9 mouse cellular contexts compared by ENCODE assay signal in genomic region chr1:171071726-171072125, GRCm38 (mm10). TPM values are rescaled to one million over a fixed set of nuclear protein-coding genes. Genes with fewer than 3 reads are reported as not detected.
DNase-seq lines count a peak whose midpoint lies in the region; ATAC-seq lines count a peak whose summit lies in the region.
"Not testable (repeated sequence)": the region's sequence is repeated elsewhere in the genome, so short reads cannot be mapped to it uniquely, and the experiment has no call there.
"Had no signal": no experiment of that assay in that cellular context is flagged by ENCODE, and none has a peak within 500 bp of the region (broad histone marks: within the 10 kb centered on the region; RNA-seq: fewer than 3 reads in every experiment).

No protein-coding gene starts in this region.

- H3K9ac ChIP-seq in heart, embryonic 11.5 days (ENCODE audit: low read depth, low read length); hindbrain, embryonic 14.5 days; kidney, embryonic 16.5 days (replicated peaks; ENCODE audit: low read length); liver, embryonic 16.5 days (ENCODE audit: low read depth, low read length); midbrain, embryonic 12.5 days (replicated peaks); neural tube, embryonic 15.5 days (replicated peaks): not testable (repeated sequence)

- H3K36me3 ChIP-seq in heart, embryonic 11.5 days (ENCODE audit: control insufficient read depth, insufficient read depth, low read length); hindbrain, embryonic 14.5 days (replicated peaks; ENCODE audit: control insufficient read depth, insufficient read depth); kidney, embryonic 16.5 days (ENCODE audit: insufficient read depth, low read length); liver, embryonic 16.5 days (ENCODE audit: control insufficient read depth, insufficient read depth); midbrain, embryonic 12.5 days; neural tube, embryonic 15.5 days: not testable (repeated sequence)

- ATAC-seq in erythroblast, adult 5-6 weeks (replicated peaks; ENCODE audit: low FRiP score, poor library complexity, severe bottlenecking): peak; percentile 42
- ATAC-seq in heart, embryonic 11.5 days (replicated peaks; ENCODE audit: insufficient number of reproducible peaks, low FRiP score, low TSS enrichment): peak; percentile 41
- peak; percentile 16 for ATAC-seq in hindbrain, embryonic 14.5 days (ENCODE audit: low FRiP score)
- peak; percentile 57 for ATAC-seq in kidney, embryonic 16.5 days (ENCODE audit: low FRiP score, low TSS enrichment)
- peak; percentile 69 for ATAC-seq in liver, embryonic 16.5 days (ENCODE audit: low read depth)
- ATAC-seq in midbrain, embryonic 12.5 days (ENCODE audit: low FRiP score, low read depth): peak; percentile 61
- peak; percentile 40 for ATAC-seq in neural tube, embryonic 15.5 days (ENCODE audit: low FRiP score)

- not testable (repeated sequence) for H3K27ac ChIP-seq in heart, embryonic 11.5 days (ENCODE audit: low read depth, low read length); hindbrain, embryonic 14.5 days; kidney, embryonic 16.5 days (ENCODE audit: low read length); liver, embryonic 16.5 days (ENCODE audit: low read length); midbrain, embryonic 12.5 days (replicated peaks); neural tube, embryonic 15.5 days (replicated peaks)

- H3K4me1 ChIP-seq in heart, embryonic 11.5 days (ENCODE audit: control insufficient read depth, insufficient read depth, low read length); hindbrain, embryonic 14.5 days (replicated peaks; ENCODE audit: control insufficient read depth, insufficient read depth, low read length); kidney, embryonic 16.5 days (ENCODE audit: insufficient read depth, low read length); liver, embryonic 16.5 days (ENCODE audit: control insufficient read depth, low read depth, low read length); midbrain, embryonic 12.5 days; neural tube, embryonic 15.5 days: not testable (repeated sequence)

- H3K4me2 ChIP-seq in heart, embryonic 11.5 days; hindbrain, embryonic 14.5 days (replicated peaks); liver, embryonic 16.5 days (ENCODE audit: low read depth, low read length); midbrain, embryonic 12.5 days (replicated peaks); neural tube, embryonic 15.5 days: not testable (repeated sequence)
- H3K4me2 ChIP-seq in kidney, embryonic 16.5 days (replicated peaks; ENCODE audit: low read depth, low read length): 0 out of 2 replicates have a peak overlapping the region, but pooled peaks have one; percentile 10

- peaks cover 22% of the 10 kb centered on the region for H3K27me3 ChIP-seq in heart, embryonic 11.5 days (ENCODE audit: control insufficient read depth, insufficient read depth, low read length)
- peaks cover 26% of the 10 kb centered on the region for H3K27me3 ChIP-seq in hindbrain, embryonic 14.5 days (ENCODE audit: control insufficient read depth, insufficient read depth, low read length)
- peaks cover 23% of the 10 kb centered on the region for H3K27me3 ChIP-seq in kidney, embryonic 16.5 days (ENCODE audit: insufficient read depth, low read length)
- H3K27me3 ChIP-seq in liver, embryonic 16.5 days (ENCODE audit: control insufficient read depth, insufficient read depth, low read depth, low read length): peaks cover 25% of the 10 kb centered on the region
- peaks cover 39% of the 10 kb centered on the region for H3K27me3 ChIP-seq in midbrain, embryonic 12.5 days
- peaks cover 26% of the 10 kb centered on the region for H3K27me3 ChIP-seq in neural tube, embryonic 15.5 days (replicated peaks)

- H3K4me3 ChIP-seq in heart, embryonic 11.5 days (ENCODE audit: low read depth, low read length); hindbrain, embryonic 14.5 days (replicated peaks; ENCODE audit: low read length); kidney, embryonic 16.5 days (ENCODE audit: low read length); liver, embryonic 16.5 days (ENCODE audit: low read depth, low read length); midbrain, embryonic 12.5 days; neural tube, embryonic 15.5 days (replicated peaks): not testable (repeated sequence)

- WGBS in heart, embryonic 11.5 days (ENCODE audit: insufficient replicate concordance): no CpG with 5 or more reads among the region's 35 CpGs
- no CpG with 5 or more reads among the region's 35 CpGs for whole genome bisulfite sequencing in hindbrain, embryonic 14.5 days
- no CpG with 5 or more reads among the region's 35 CpGs for WGBS in kidney, embryonic 16.5 days
- no CpG with 5 or more reads among the region's 35 CpGs for WGBS in liver, embryonic 16.5 days (ENCODE audit: insufficient replicate concordance)
- no CpG with 5 or more reads among the region's 35 CpGs for WGBS in midbrain, embryonic 12.5 days
- no CpG with 5 or more reads among the region's 35 CpGs for WGBS in neural tube, embryonic 15.5 days

- not testable (repeated sequence) for DNase-seq in hindbrain, embryonic 14.5 days (ENCODE audit: low spot score)

- not testable (repeated sequence) for H3K9me3 ChIP-seq in heart, embryonic 11.5 days (replicated peaks; ENCODE audit: control insufficient read depth, low read length); hindbrain, embryonic 14.5 days (ENCODE audit: control insufficient read depth, low read length); kidney, embryonic 16.5 days (ENCODE audit: low read length); liver, embryonic 16.5 days (replicated peaks; ENCODE audit: control insufficient read depth, low read length); midbrain, embryonic 12.5 days; neural tube, embryonic 15.5 days (replicated peaks)

RNA-seq across cellular contexts. Expression of gene Fcgr3, which starts 7.0 kb away (rescaled TPM):
- total RNA-seq in erythroblast, adult 5-6 weeks (2015; ENCODE audit: low replicate concordance): 100 and 146 TPM in 2 replicates
- total RNA-seq in erythroblast, adult 5-6 weeks (2017; ENCODE audit: low replicate concordance): 78.3 and 110 TPM in 2 replicates
- polyA plus RNA-seq in heart, embryonic 11.5 days (2014; fragmentation: Nextera tagmentation; extraction: Ambion mirVana): 3.8 and 4.4 TPM in 2 replicates
- polyA plus RNA-seq in hindbrain, embryonic 14.5 days (2014; fragmentation: Nextera tagmentation; extraction: Ambion mirVana): 9.6 and 11.6 TPM in 2 replicates
- polyA plus RNA-seq in kidney, embryonic 16.5 days (2015; fragmentation: Nextera tagmentation; extraction: Ambion mirVana): 8.8 and 9.0 TPM in 2 replicates
- polyA plus RNA-seq in liver, embryonic 16.5 days (2015; fragmentation: Nextera tagmentation; extraction: Ambion mirVana): 28.6 and 30.3 TPM in 2 replicates
- polyA plus RNA-seq in midbrain, embryonic 12.5 days (2016; fragmentation: Nextera tagmentation; extraction: Ambion mirVana): 5.8 and 9.8 TPM in 2 replicates
- polyA plus RNA-seq in neural tube, embryonic 15.5 days (2015; fragmentation: Nextera tagmentation; extraction: Ambion mirVana): 11.5 and 11.8 TPM in 2 replicates

RNA-seq across cellular contexts. Expression of gene Cfap126, which starts 42.0 kb away (rescaled TPM):
- not detected in 2 replicates for total RNA-seq in erythroblast, adult 5-6 weeks (2015; ENCODE audit: low replicate concordance)
- total RNA-seq in erythroblast, adult 5-6 weeks (2017; ENCODE audit: low replicate concordance): not detected in 2 replicates
- 2.7 and 5.6 TPM in 2 replicates for polyA plus RNA-seq in heart, embryonic 11.5 days (2014; fragmentation: Nextera tagmentation; extraction: Ambion mirVana)
- polyA plus RNA-seq in hindbrain, embryonic 14.5 days (2014; fragmentation: Nextera tagmentation; extraction: Ambion mirVana): 11.7 and 20.3 TPM in 2 replicates
- 2.9 and 3.0 TPM in 2 replicates for polyA plus RNA-seq in kidney, embryonic 16.5 days (2015; fragmentation: Nextera tagmentation; extraction: Ambion mirVana)
- polyA plus RNA-seq in liver, embryonic 16.5 days (2015; fragmentation: Nextera tagmentation; extraction: Ambion mirVana): 1.8 and 2.1 TPM in 2 replicates
- polyA plus RNA-seq in midbrain, embryonic 12.5 days (2016; fragmentation: Nextera tagmentation; extraction: Ambion mirVana): 1.7 and 3.6 TPM in 2 replicates
- 4.4 and 6.3 TPM in 2 replicates for polyA plus RNA-seq in neural tube, embryonic 15.5 days (2015; fragmentation: Nextera tagmentation; extraction: Ambion mirVana)

RNA-seq across cellular contexts. Expression of gene Fcgr4, which starts 53.0 kb away (rescaled TPM):
- 15.3 and 27.5 TPM in 2 replicates for total RNA-seq in erythroblast, adult 5-6 weeks (2015; ENCODE audit: low replicate concordance)
- 9.3 and 10.6 TPM in 2 replicates for total RNA-seq in erythroblast, adult 5-6 weeks (2017; ENCODE audit: low replicate concordance)
- polyA plus RNA-seq in heart, embryonic 11.5 days (2014; fragmentation: Nextera tagmentation; extraction: Ambion mirVana): 0.23 TPM in 1 of 2 replicates, not detected in the other
- polyA plus RNA-seq in hindbrain, embryonic 14.5 days (2014; fragmentation: Nextera tagmentation; extraction: Ambion mirVana): 0.33 and 0.56 TPM in 2 replicates
- 0.87 and 1.3 TPM in 2 replicates for polyA plus RNA-seq in kidney, embryonic 16.5 days (2015; fragmentation: Nextera tagmentation; extraction: Ambion mirVana)
- 4.1 and 4.3 TPM in 2 replicates for polyA plus RNA-seq in liver, embryonic 16.5 days (2015; fragmentation: Nextera tagmentation; extraction: Ambion mirVana)
- 0.19 TPM in 1 of 2 replicates, not detected in the other for polyA plus RNA-seq in midbrain, embryonic 12.5 days (2016; fragmentation: Nextera tagmentation; extraction: Ambion mirVana)
- polyA plus RNA-seq in neural tube, embryonic 15.5 days (2015; fragmentation: Nextera tagmentation; extraction: Ambion mirVana): 0.40 and 0.95 TPM in 2 replicates
- total RNA-seq: layer of hippocampus, postnatal 10 days; left cerebral cortex, postnatal 25 days had no signal

Comparison
In these comparisons a context has a peak if more than half of its experiments do, and no peak if none do; other contexts are left out.
1. ATAC-seq: peak in every context shown above with its lines; median percentile 69 in liver, embryonic 16.5 days; 61 in midbrain, embryonic 12.5 days; 57 in kidney, embryonic 16.5 days; 42 in erythroblast, adult 5-6 weeks; 41 in heart, embryonic 11.5 days; 40 in neural tube, embryonic 15.5 days; 16 in hindbrain, embryonic 14.5 days.